Mouse (Mus musculus) embryo, embryonic 10 days (tissue): Measurements from ENCODE around the gene Gm49325.
"Not testable (repeated sequence)": the region's sequence is repeated elsewhere in the genome, so short reads cannot be mapped to it uniquely, and the experiment has no call there.

Experiments
- DNase-seq: peaks from one replicate; pipeline ENCODE4 v3.0.0-alpha.2; 2015; ENCODE audit warnings: low spot score

The Gm49325 gene

DNA sequence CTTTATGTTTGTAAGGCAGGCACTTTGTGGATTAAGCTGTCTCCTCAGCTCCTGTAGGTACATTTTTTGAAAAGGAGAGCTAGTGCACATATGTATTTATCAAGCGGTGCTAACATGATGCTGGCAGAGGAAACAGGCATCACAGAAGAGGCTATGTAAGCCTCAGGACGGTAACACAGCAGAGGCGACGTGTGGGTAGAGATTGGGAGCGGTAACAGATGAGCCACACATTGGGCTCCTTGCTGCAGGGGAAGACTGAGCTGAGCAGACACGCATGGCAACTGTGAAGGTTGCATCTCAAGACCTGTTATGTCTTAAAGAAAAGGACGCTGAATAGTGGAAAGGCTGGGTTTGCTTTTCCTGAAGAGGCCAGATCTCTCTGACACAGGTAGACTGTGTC, 77.0 kb downstream of the Gm49325 start:
- DNase-seq = no peak

DNA sequence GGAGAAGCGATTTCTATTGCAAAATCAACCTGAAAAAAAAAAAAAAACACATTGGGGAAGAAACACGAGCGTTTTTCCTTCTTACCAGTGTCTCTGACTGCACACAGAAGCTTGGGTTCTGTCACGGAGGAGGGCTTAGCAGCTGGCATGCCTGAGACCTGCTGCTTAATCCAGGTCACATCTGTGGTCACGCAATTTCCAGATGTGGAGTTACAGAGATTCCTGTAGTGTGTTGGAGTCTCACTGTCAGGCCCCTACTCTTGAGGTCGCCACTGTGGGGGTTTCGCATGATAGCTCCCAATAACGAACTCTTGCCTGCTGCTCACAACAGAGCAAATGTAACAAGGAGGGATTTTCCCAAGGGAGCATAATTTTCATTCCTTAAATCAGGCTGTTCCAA, 78.2 kb downstream of the Gm49325 start:
- DNase-seq = peak; percentile 36

DNA sequence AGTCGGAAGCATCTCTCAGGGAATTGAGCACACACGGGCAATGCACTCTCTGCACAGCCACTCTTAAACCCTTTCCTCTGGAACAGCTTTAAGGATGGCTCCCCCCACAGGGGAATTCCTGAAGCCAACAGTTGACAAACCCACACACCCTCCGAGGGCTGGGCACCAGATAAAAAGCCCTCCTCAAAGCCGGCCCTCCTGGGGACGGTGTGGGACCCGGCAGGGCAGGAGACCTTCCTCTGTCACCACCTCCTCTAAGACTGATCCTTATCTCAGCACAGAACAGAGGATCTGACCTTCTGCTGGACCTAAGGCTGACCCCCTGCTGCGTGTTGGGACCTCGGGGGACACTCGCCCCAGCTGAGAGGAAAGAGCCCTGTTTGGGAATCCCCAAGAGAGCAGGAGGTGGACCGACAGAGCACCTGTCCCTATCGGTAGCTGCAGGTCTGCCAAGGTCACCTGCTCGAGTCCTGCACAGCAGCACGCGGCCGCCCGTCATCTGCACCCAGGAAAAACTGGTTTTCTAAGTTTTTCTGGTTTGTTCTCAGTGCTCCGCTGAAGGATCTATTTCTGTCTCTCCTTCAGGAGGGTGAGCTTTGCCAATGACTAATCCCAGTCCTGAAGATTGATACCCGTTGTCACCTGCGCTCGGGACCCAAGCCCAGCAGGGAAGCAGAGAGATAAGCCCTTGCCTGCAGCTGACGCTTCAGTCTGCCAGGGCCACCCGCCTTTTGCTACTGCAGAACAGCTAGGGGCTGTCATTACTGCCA, 80.1 kb downstream of the Gm49325 start, which contains the start of gene Tspear:
Gene Tspear, plus strand, starts transcription at position 675 of the 770 bp plus-strand sequence.
- DNase-seq = no peak

GRCm38 (mm10) chr10:77687021-77687420, 81.0 kb downstream of the Gm49325 start:
- no peak for DNase-seq

- DNase-seq = not testable (repeated sequence)
These were observed 84.4 kb downstream of the Gm49325 start, which contains the start of gene Gm19402 for GRCm38 (mm10) chr10:77690356-77690807. Gene Gm19402, minus strand, starts transcription at chr10:77690757.
